Mouse (Mus musculus) heart, adult 2 months (tissue): ENCODE measurements around the gene Siva1. TPM values are rescaled to one million over a fixed set of nuclear protein-coding genes. Genes with fewer than 3 reads are reported as not detected.

Experiments
- DNase-seq, 2 experiments: peaks; one replicate each; pipeline ENCODE4 v3.0.0; 2021
- H3K27ac ChIP-seq: fragments of 200-600 bp; 2 replicates; pipeline ENCODE4 v1.8.1; 2022
- H3K27me3 ChIP-seq: fragments of 200-500 bp; 2 replicates; pipeline ENCODE4 v1.6.1; 2012; ENCODE audit warnings: mild to moderate bottlenecking, low read length, inconsistent platforms, mixed read lengths; ENCODE audit not compliant: control insufficient read depth, insufficient read depth
- H3K36me3 ChIP-seq: fragments of 200-500 bp; 2 replicates; pipeline ENCODE4 v1.6.1; 2012; ENCODE audit warnings: low read length, inconsistent platforms; ENCODE audit not compliant: control insufficient read depth, insufficient read depth
- H3K4me1 ChIP-seq: fragments of 200-500 bp; 2 replicates; pipeline ENCODE4 v1.6.1; 2011; ENCODE audit warnings: low read length; ENCODE audit not compliant: control insufficient read depth, insufficient read depth
- H3K4me3 ChIP-seq: fragments of 200-600 bp; 2 replicates; pipeline ENCODE4 v1.8.1; 2022
- H3K79me2 ChIP-seq: fragments of 200-500 bp; replicated peaks from 2 replicates; pipeline ENCODE4 v1.6.1; 2012; ENCODE audit warnings: mild to moderate bottlenecking, inconsistent platforms, low read length, moderate library complexity, mixed read lengths; ENCODE audit not compliant: control insufficient read depth, insufficient read depth
- H3K9ac ChIP-seq: fragments of 200-500 bp; 2 replicates; pipeline ENCODE4 v1.6.1; 2012; ENCODE audit warnings: low read depth, mild to moderate bottlenecking, control low read depth, inconsistent platforms, low read length, mixed read lengths
- CTCF ChIP-seq: fragments of 200-600 bp; IDR thresholded peaks from 2 replicates; pipeline ENCODE4 v1.8.1; 2022; ENCODE audit warnings: antibody characterized with exemption, mild to moderate bottlenecking, moderate library complexity
- EP300 ChIP-seq: fragments of 200-500 bp; IDR thresholded peaks from 2 replicates; pipeline ENCODE4 v1.6.1; 2011; ENCODE audit warnings: low read depth, low read length, control low read depth; ENCODE audit not compliant: insufficient read depth
- POLR2A ChIP-seq: fragments of 200-500 bp; IDR thresholded peaks from 2 replicates; pipeline ENCODE4 v1.6.1; 2011; ENCODE audit warnings: mild to moderate bottlenecking, low read depth, low read length, control low read depth; ENCODE audit not compliant: insufficient read depth
- WGBS: fragments of 180-500 bp; shearing (Covaris S2); methylation state at CpG from one replicate; pipeline ENCODE4 v1.1.7; 2018; 5-methylcytosine and 5-hydroxymethylcytosine counted together
- intact Hi-C: fragments of 180-260 bp; cut with DNase I; formaldehyde crosslinking; loops from one replicate; pipeline ENCODE4 v1.15.1; 2025
- polyA plus RNA-seq: library from polyadenylated mRNA; depleted of rRNA; stranded (reverse); fragments of >200 nt; gene quantifications from 2 replicates; pipeline ENCODE4 v1.2.3, GENCODE M21; 2012
- total RNA-seq, 2 experiments: library from RNA; stranded (reverse); gene quantifications; 2 replicates each; pipeline ENCODE4 v1.2.3; 2021

The Siva1 gene
- total and polyA plus RNA-seq, 3 experiments = 32.0 to 39.4 (median 38.7) TPM

- Histone ChIP-seq H3K27me3 (no peaks in the 10 kb centered on the region), H3K36me3 (no peaks in the 10 kb centered on the region), H3K9ac (no peak overlapping the region), H3K4me1 (peaks cover 3% of the 10 kb centered on the region), H3K4me3 (no peak overlapping the region), H3K27ac (no peak overlapping the region), H3K79me2 (no peaks in the 10 kb centered on the region)
- TF ChIP-seq CTCF (no peak), EP300 (no peak), POLR2A (no peak)
- WGBS = 92% methylated on average over 5 of the region's 5 CpGs
- no peak for DNase-seq
- intact Hi-C loops = loop anchor here (5.0 to 10.0 kb wide), 2 partner anchors 38 to 191 kb away; no protein-coding TSS in a partner anchor
These were observed 9.6 kb downstream of the Siva1 start for GRCm38 (mm10) chr12:112654076-112654475.

GRCm38 (mm10) chr12:112658619-112659018 lies 14.1 kb downstream of the Siva1 start:
- H3K9ac ChIP-seq = no peak overlapping the region
- no peak for TF ChIP-seq EP300
- TF ChIP-seq POLR2A = no peak
- H3K36me3 ChIP-seq = no peaks in the 10 kb centered on the region
- intact Hi-C loops = loop anchor here (1.0 to 10.0 kb wide), 3 partner anchors 16 to 186 kb away; partner anchors contain the start of gene Akt1
- 63% methylated on average over 7 of the region's 7 CpGs for WGBS
- no peak overlapping the region for H3K4me3 ChIP-seq
- peak in 1 of 2 experiments; percentile 56 for DNase-seq
- H3K27ac ChIP-seq = no peak overlapping the region
- no peaks in the 10 kb centered on the region for H3K27me3 ChIP-seq
- H3K79me2 ChIP-seq = peaks cover 3% of the 10 kb centered on the region
- H3K4me1 ChIP-seq = no peaks in the 10 kb centered on the region

GRCm38 (mm10) chr12:112659109-112659508 lies 14.6 kb downstream of the Siva1 start:
- no peaks in the 10 kb centered on the region; the same call in 1 of the 2 replicates for H3K4me1 ChIP-seq
- intact Hi-C loops = loop anchor here (1.0 to 10.0 kb wide), 3 partner anchors 16 to 186 kb away; partner anchors contain the start of gene Akt1
- 74% methylated on average over 6 of the region's 6 CpGs for WGBS
- no peak; the same call in none of the 2 replicates for TF ChIP-seq CTCF
- TF ChIP-seq POLR2A = no peak
- no peak for TF ChIP-seq EP300
- H3K27ac ChIP-seq = no peak overlapping the region
- H3K79me2 ChIP-seq = peaks cover 7% of the 10 kb centered on the region
- no peaks in the 10 kb centered on the region for H3K27me3 ChIP-seq
- no peaks in the 10 kb centered on the region for H3K36me3 ChIP-seq
- no peak overlapping the region for H3K4me3 ChIP-seq
- DNase-seq = peak; percentile 71 to 83
- H3K9ac ChIP-seq = no peak overlapping the region

GRCm38 (mm10) chr12:112660576-112661326 lies 16.3 kb downstream of the Siva1 start:
- TF ChIP-seq EP300 (no peak), CTCF (no peak), POLR2A (no peak)
- H3K4me3 ChIP-seq = no peak overlapping the region
- H3K27me3 ChIP-seq = no peaks in the 10 kb centered on the region
- DNase-seq = no peak
- WGBS = 44% methylated on average over 5 of the region's 5 CpGs
- no peak overlapping the region for H3K27ac ChIP-seq
- H3K79me2 ChIP-seq = peaks cover 15% of the 10 kb centered on the region
- intact Hi-C loops = no loop called here
- peaks cover 7% of the 10 kb centered on the region for H3K4me1 ChIP-seq
- no peaks in the 10 kb centered on the region for H3K36me3 ChIP-seq
- H3K9ac ChIP-seq = no peak overlapping the region

- Histone ChIP-seq H3K27ac (no peak overlapping the region), H3K4me1 (peaks cover 10% of the 10 kb centered on the region), H3K36me3 (no peaks in the 10 kb centered on the region), H3K79me2 (peaks cover 15% of the 10 kb centered on the region), H3K4me3 (no peak overlapping the region), H3K27me3 (no peaks in the 10 kb centered on the region), H3K9ac (no peak overlapping the region)
- TF ChIP-seq POLR2A (no peak), EP300 (no peak), CTCF (no peak)
- 55% methylated on average over 3 of the region's 3 CpGs for WGBS
- no peak for DNase-seq
- intact Hi-C loops = no loop called here
These were observed 16.8 kb downstream of the Siva1 start for GRCm38 (mm10) chr12:112661327-112661605.

GRCm38 (mm10) chr12:112661851-112662250 lies 17.4 kb downstream of the Siva1 start:
- whole genome bisulfite sequencing = 60% methylated on average over 9 of the region's 9 CpGs
- H3K36me3 ChIP-seq = no peaks in the 10 kb centered on the region
- peaks cover 14% of the 10 kb centered on the region for H3K4me1 ChIP-seq
- H3K9ac ChIP-seq = no peak overlapping the region
- no peaks in the 10 kb centered on the region for H3K27me3 ChIP-seq
- TF ChIP-seq POLR2A = no peak
- TF ChIP-seq CTCF = no peak
- no peak for TF ChIP-seq EP300
- intact Hi-C loops = no loop called here
- H3K79me2 ChIP-seq = peaks cover 19% of the 10 kb centered on the region
- peak in 1 of 2 experiments; percentile 24 for DNase-seq
- no peak overlapping the region for H3K4me3 ChIP-seq
- H3K27ac ChIP-seq = no peak overlapping the region
